Mouse (Mus musculus): Measurements from ENCODE around the gene Ccl26.

DNA sequence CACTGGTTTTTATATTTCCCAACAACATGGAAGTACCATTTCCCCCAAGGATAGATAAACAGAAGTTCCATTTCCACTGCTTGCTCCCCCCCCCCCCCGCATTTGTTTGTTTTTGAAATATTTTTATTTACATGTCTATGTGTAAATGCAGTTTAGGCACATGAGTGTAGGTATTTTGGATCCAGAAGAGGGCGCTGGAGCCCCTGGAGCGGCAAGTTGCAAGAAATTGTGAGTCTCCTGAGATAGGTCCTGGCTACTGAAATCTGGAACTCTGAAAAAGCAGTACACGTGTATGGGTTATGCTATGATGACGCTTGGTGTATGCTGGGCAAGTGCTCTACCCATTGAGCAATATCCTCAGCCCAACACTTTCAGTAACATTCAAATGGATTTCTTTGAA lies 52.3 kb downstream of the Ccl26 start:
- TF ChIP-seq CTCF (IDR thresholded peaks at IDR 0.05; ENCODE audit: low read depth, low read length) (no peak), POLR2A (IDR thresholded peaks at IDR 0.05; ENCODE audit: borderline replicate concordance, low read depth, low read length) (no peak)
